Mouse (Mus musculus) embryonic facial prominence, embryonic 10.5 days (tissue): ENCODE data around the gene Serpina3b. TPM values are rescaled to one million over a fixed set of nuclear protein-coding genes. Genes with fewer than 3 reads are reported as not detected.

Experiments used
- DNase-seq: peaks from one replicate; pipeline ENCODE4 v3.0.0-alpha.2; 2017; ENCODE audit warnings: low spot score
- H3K27ac ChIP-seq: fragments of 300-500 bp; sonication (generic); replicated peaks from 2 replicates; pipeline ENCODE4 v1.5.1; 2016; ENCODE audit warnings: mild to moderate bottlenecking
- H3K27me3 ChIP-seq: fragments of 300-500 bp; sonication (generic); replicated peaks from 2 replicates; pipeline ENCODE4 v1.6.1; 2016; ENCODE audit warnings: low read depth, mild to moderate bottlenecking; ENCODE audit not compliant: poor library complexity, severe bottlenecking
- H3K36me3 ChIP-seq: fragments of 300-500 bp; sonication (generic); replicated peaks from 2 replicates; pipeline ENCODE4 v1.6.1; 2016; ENCODE audit warnings: mild to moderate bottlenecking, moderate library complexity
- H3K4me1 ChIP-seq: fragments of 300-500 bp; sonication (generic); 2 replicates; pipeline ENCODE4 v1.6.1; 2016
- H3K4me3 ChIP-seq: fragments of 300-500 bp; sonication (generic); 2 replicates; pipeline ENCODE4 v1.5.1; 2016; ENCODE audit warnings: mild to moderate bottlenecking, moderate library complexity
- H3K9me3 ChIP-seq: fragments of 300-500 bp; sonication (generic); 2 replicates; pipeline ENCODE4 v1.6.1; 2016; ENCODE audit warnings: mild to moderate bottlenecking
- WGBS: fragments of 180-500 bp; shearing (Covaris S2); methylation state at CpG from one replicate; pipeline ENCODE4 v1.1.7; 2016; 5-methylcytosine and 5-hydroxymethylcytosine counted together
- polyA plus RNA-seq: library from polyadenylated mRNA; unstranded; fragments of >200 nt; fragmentation: Nextera tagmentation; extraction: Ambion mirVana; gene quantifications from 2 replicates; pipeline ENCODE4 v1.2.1, GENCODE M21; 2016

The Serpina3b gene
- polyA plus RNA-seq, 1 experiment from 2014 or later, result not detected

- 86% methylated on average over 4 of the region's 4 CpGs for WGBS
- Histone ChIP-seq H3K27ac (no peak overlapping the region), H3K4me1 (no peaks in the 10 kb centered on the region), H3K36me3 (no peaks in the 10 kb centered on the region), H3K9me3 (no peaks in the 10 kb centered on the region), H3K27me3 (no peaks in the 10 kb centered on the region), H3K4me3 (no peak overlapping the region)
- peak; percentile 1 for DNase-seq
These were observed 57.2 kb downstream of the Serpina3b start for GRCm38 (mm10) chr12:104185046-104185445.

GRCm38 (mm10) chr12:104186041-104186581 lies 58.3 kb downstream of the Serpina3b start:
- H3K27me3 ChIP-seq, result no peaks in the 10 kb centered on the region
- no peak overlapping the region for H3K27ac ChIP-seq
- no peaks in the 10 kb centered on the region for H3K9me3 ChIP-seq
- DNase-seq, result peak; percentile 4
- 84% methylated on average over 3 of the region's 3 CpGs for WGBS
- H3K4me3 ChIP-seq, result no peak overlapping the region
- H3K36me3 ChIP-seq, result no peaks in the 10 kb centered on the region
- H3K4me1 ChIP-seq, result no peaks in the 10 kb centered on the region

Other genes starting within 250 kb of the Serpina3b start
- not detected in 2 replicates for gene Serpina1c, start 223.1 kb upstream of the Serpina3b start, polyA plus RNA-seq
- not detected in 2 replicates for gene Serpina1e, start 169.0 kb upstream of the Serpina3b start, polyA plus RNA-seq
- not detected in 2 replicates for gene Serpina11, start 138.0 kb upstream of the Serpina3b start, polyA plus RNA-seq
- not detected in 2 replicates for gene Serpina9, start 114.2 kb upstream of the Serpina3b start, polyA plus RNA-seq
- gene Serpina12, start 83.6 kb upstream of the Serpina3b start, polyA plus RNA-seq, result not detected in 2 replicates
- not detected in 2 replicates for gene Serpina5, start 26.9 kb upstream of the Serpina3b start, polyA plus RNA-seq
- not detected in 2 replicates for gene Serpina3a, start 15.3 kb upstream of the Serpina3b start, polyA plus RNA-seq
- not detected in 2 replicates for gene Serpina3c, start 25.9 kb downstream of the Serpina3b start, polyA plus RNA-seq
- 0.11 and 0.14 TPM in 2 replicates for gene Serpina3f, start 86.5 kb downstream of the Serpina3b start, polyA plus RNA-seq
- 0.08 and 0.24 TPM in 2 replicates for gene Serpina3g, start 108.2 kb downstream of the Serpina3b start, polyA plus RNA-seq
- gene Serpina3i, start 135.1 kb downstream of the Serpina3b start, polyA plus RNA-seq, result 0.23 and 0.24 TPM in 2 replicates
- not detected in 2 replicates for gene Serpina3j, start 186.6 kb downstream of the Serpina3b start, polyA plus RNA-seq
- not detected in 2 replicates for gene Serpina3k, start 210.5 kb downstream of the Serpina3b start, polyA plus RNA-seq
- gene Serpina3m, start 210.5 kb downstream of the Serpina3b start, polyA plus RNA-seq, result not detected in 2 replicates